Mouse (Mus musculus) lung, postnatal 0 days (tissue): ENCODE results near the gene Arhgap28.

Source experiments
- CTCF ChIP-seq: IDR thresholded peaks from 2 replicates; pipeline ENCODE4 v1.5.1; 2016; ENCODE audit warnings: antibody characterized with exemption, mild to moderate bottlenecking
- EP300 ChIP-seq: IDR thresholded peaks from 2 replicates; pipeline ENCODE4 v1.6.1; 2016; ENCODE audit warnings: antibody characterized with exemption, mild to moderate bottlenecking, control low read depth

- TF ChIP-seq CTCF (no peak), EP300 (no peak)
Observed at GRCm38 (mm10) chr17:67962858-67963257, 41.1 kb downstream of the Arhgap28 start.
